Mouse (Mus musculus) liver, adult 2 months (tissue): ENCODE measurements at regions not wholly inside any gene's neighbourhood (a gene's known extent, or its start where the extent isn't known, plus 50 kb on each side); places are given as distances from the start of the nearest gene placed in this dataset.
A peak's percentile ranks its signal among the peaks of the same experiment; 100 is the strongest.

ENCODE experiments used
- DNase-seq: peaks from one replicate; pipeline ENCODE4 v3.0.0-alpha.2; 2011; ENCODE audit warnings: low read depth, low spot score; ENCODE audit errors: extremely low read depth
- H3K27ac ChIP-seq: fragments of 200-500 bp; replicated peaks from 2 replicates; pipeline ENCODE4 v1.5.1; 2012; ENCODE audit warnings: low read depth, mild to moderate bottlenecking, control low read depth, inconsistent platforms, low read length; ENCODE audit not compliant: insufficient read depth
- H3K27me3 ChIP-seq: fragments of 200-500 bp; 2 replicates; pipeline ENCODE4 v1.6.1; 2012; ENCODE audit warnings: mild to moderate bottlenecking, moderate library complexity, low read length, inconsistent platforms; ENCODE audit not compliant: control insufficient read depth, insufficient read depth
- H3K36me3 ChIP-seq: fragments of 200-500 bp; 2 replicates; pipeline ENCODE4 v1.6.1; 2012; ENCODE audit warnings: low read length, inconsistent platforms; ENCODE audit not compliant: control insufficient read depth, insufficient read depth
- H3K4me1 ChIP-seq: fragments of 200-500 bp; 2 replicates; pipeline ENCODE4 v1.6.1; 2011; ENCODE audit warnings: low read length; ENCODE audit not compliant: control insufficient read depth, insufficient read depth
- H3K4me3 ChIP-seq: fragments of 200-500 bp; 2 replicates; pipeline ENCODE4 v1.5.1; 2011; ENCODE audit warnings: low read depth, mild to moderate bottlenecking, control low read depth, low read length, moderate library complexity; ENCODE audit not compliant: insufficient read depth
- H3K79me2 ChIP-seq: fragments of 200-500 bp; 2 replicates; pipeline ENCODE4 v1.6.1; 2012; ENCODE audit warnings: inconsistent platforms, mild to moderate bottlenecking, low read length, moderate library complexity; ENCODE audit not compliant: control insufficient read depth, insufficient read depth
- H3K9ac ChIP-seq: fragments of 200-500 bp; 2 replicates; pipeline ENCODE4 v1.6.1; 2012; ENCODE audit warnings: low read depth, mild to moderate bottlenecking, control low read depth, inconsistent platforms, low read length
- CTCF ChIP-seq: fragments of 200-500 bp; IDR thresholded peaks from 2 replicates; pipeline ENCODE4 v1.5.1; 2011; ENCODE audit warnings: low read depth, low read length, control low read depth
- POLR2A ChIP-seq: fragments of 200-500 bp; IDR thresholded peaks from 2 replicates; pipeline ENCODE4 v1.6.1; 2011; ENCODE audit warnings: low read length, control low read depth; ENCODE audit not compliant: insufficient read depth; ENCODE audit errors: extremely low read depth
- WGBS: fragments of 180-500 bp; shearing (Covaris S2); methylation state at CpG from one replicate; pipeline ENCODE4 v1.1.7; 2018; 5-methylcytosine and 5-hydroxymethylcytosine counted together

DNA sequence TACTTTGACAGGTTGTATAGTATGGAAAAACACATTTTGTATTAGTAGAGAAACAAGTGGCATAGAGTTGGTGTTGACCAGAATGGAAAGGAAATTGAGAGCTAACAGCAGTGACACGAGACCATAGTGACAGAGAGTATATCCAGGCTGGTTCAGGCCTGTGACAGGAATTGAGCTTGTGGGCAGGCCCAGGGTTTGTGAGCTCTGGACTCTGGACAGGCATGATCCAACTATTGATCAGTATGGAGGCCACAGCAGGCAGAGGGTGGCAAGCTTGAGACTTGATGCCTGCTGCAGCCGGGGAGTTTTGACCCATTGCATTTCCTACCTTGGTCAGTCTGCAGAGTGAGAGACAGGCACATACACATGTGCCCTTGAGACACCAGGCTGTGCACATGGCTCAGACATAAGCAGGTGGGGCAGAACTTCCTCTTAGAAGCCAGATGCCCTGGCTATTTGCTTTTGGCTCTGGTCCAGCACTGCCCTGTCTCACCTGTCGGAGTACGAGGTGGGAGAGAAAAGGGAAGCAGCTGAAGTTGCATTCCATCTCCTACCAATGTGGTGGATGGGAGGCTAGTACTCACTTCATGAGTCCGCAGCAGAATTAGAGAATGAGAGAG, 1006.2 kb upstream of the Cdh20 start:
- no peak for TF ChIP-seq CTCF
- no peak for TF ChIP-seq POLR2A
- no peaks in the 10 kb centered on the region for H3K36me3 ChIP-seq
- no peak overlapping the region for H3K27ac ChIP-seq
- peaks cover 6% of the 10 kb centered on the region for H3K4me1 ChIP-seq
- H3K79me2 ChIP-seq: no peaks in the 10 kb centered on the region
- H3K4me3 ChIP-seq: no peak overlapping the region
- peak; percentile 88 for DNase-seq
- 27% methylated on average over 5 of the region's 5 CpGs for WGBS
- no peak overlapping the region for H3K9ac ChIP-seq
- H3K27me3 ChIP-seq: no peaks in the 10 kb centered on the region

GRCm38 (mm10) chr1:103762745-103763144, 1005.6 kb upstream of the Cdh20 start:
- Histone ChIP-seq H3K4me1 (peaks cover 6% of the 10 kb centered on the region), H3K9ac (no peak overlapping the region), H3K36me3 (no peaks in the 10 kb centered on the region), H3K27ac (no peak overlapping the region), H3K27me3 (no peaks in the 10 kb centered on the region), H3K79me2 (no peaks in the 10 kb centered on the region), H3K4me3 (no peak overlapping the region)
- WGBS: 44% methylated on average over 3 of the region's 3 CpGs
- TF ChIP-seq CTCF: peak; percentile 33; the same call in 1 of the 2 replicates
- TF ChIP-seq POLR2A: no peak
- peak; percentile 45 for DNase-seq

- Histone ChIP-seq H3K4me1 (peaks cover 1% of the 10 kb centered on the region), H3K79me2 (no peaks in the 10 kb centered on the region), H3K9ac (no peak overlapping the region), H3K27ac (no peak overlapping the region), H3K27me3 (no peaks in the 10 kb centered on the region), H3K36me3 (no peaks in the 10 kb centered on the region), H3K4me3 (no peak overlapping the region)
- no peak for DNase-seq
- WGBS: 71% methylated on average over 2 of the region's 2 CpGs
- TF ChIP-seq POLR2A (no peak), CTCF (no peak)
Observed at GRCm38 (mm10) chr1:103767315-103767714, 1001.0 kb upstream of the Cdh20 start.

DNA sequence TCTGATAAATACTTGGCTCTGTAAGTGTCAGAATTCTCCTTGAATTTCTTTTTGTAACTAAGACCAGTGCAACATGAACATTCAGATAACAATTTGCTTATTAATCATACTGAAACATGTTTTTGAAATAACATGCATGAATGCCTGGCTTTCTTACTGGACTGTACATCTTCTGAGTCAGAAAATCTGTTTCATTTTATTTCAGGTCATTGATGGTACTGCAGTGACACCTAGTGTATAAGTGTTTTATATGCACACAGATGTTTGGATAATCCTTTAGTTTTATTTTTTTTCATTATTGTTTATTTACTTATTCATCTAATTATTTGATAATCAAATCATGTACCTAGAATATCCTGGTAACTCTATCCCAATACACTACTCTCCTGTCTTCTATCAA, 983.6 kb upstream of the Cdh20 start:
- Histone ChIP-seq H3K4me1 (no peaks in the 10 kb centered on the region), H3K36me3 (no peaks in the 10 kb centered on the region), H3K4me3 (no peak overlapping the region), H3K27me3 (no peaks in the 10 kb centered on the region), H3K9ac (no peak overlapping the region), H3K27ac (no peak overlapping the region), H3K79me2 (no peaks in the 10 kb centered on the region)
- TF ChIP-seq POLR2A: no peak
- peak; percentile 40; the same call in 1 of the 2 replicates for TF ChIP-seq CTCF
- peak; percentile 19 for DNase-seq

GRCm38 (mm10) chr1:103796337-103796736, 972.0 kb upstream of the Cdh20 start:
- no peaks in the 10 kb centered on the region for H3K79me2 ChIP-seq
- no peak for DNase-seq
- H3K27ac ChIP-seq: no peak overlapping the region
- H3K36me3 ChIP-seq: no peaks in the 10 kb centered on the region
- no peaks in the 10 kb centered on the region for H3K4me1 ChIP-seq
- H3K27me3 ChIP-seq: no peaks in the 10 kb centered on the region
- no peak for TF ChIP-seq POLR2A
- no peak for TF ChIP-seq CTCF
- no peak overlapping the region for H3K9ac ChIP-seq
- H3K4me3 ChIP-seq: no peak overlapping the region

GRCm38 (mm10) chr1:103799343-103799742, 969.0 kb upstream of the Cdh20 start:
- peak; percentile 18 for DNase-seq
- H3K9ac ChIP-seq: no peak overlapping the region
- no peaks in the 10 kb centered on the region for H3K4me1 ChIP-seq
- H3K4me3 ChIP-seq: no peak overlapping the region
- H3K36me3 ChIP-seq: no peaks in the 10 kb centered on the region
- no peak overlapping the region for H3K27ac ChIP-seq
- H3K27me3 ChIP-seq: no peaks in the 10 kb centered on the region
- TF ChIP-seq POLR2A: no peak
- peak; percentile 9; the same call in 1 of the 2 replicates for TF ChIP-seq CTCF
- no peaks in the 10 kb centered on the region for H3K79me2 ChIP-seq
